16 mouse cellular contexts compared by ENCODE assay signal in the genomic region with DNA sequence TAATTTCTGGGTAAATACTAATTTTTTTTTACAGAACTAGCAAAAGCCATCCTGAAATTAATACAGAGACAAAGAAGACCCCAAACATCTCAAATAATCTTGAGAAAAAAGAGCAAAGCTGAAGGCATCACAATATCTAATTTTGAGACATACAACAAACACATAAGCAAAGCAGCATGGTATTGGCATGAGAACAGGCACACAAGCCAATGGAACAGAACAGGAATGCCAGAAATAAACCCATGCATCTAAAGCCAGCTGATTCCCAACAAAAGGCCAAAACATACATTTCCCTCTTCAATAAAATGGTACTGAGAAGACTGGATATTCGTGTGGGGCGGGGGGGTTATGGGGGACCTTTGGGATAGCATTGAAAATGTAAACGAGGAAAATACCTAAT.
"Had no signal": no experiment of that assay in that cellular context is flagged by ENCODE, and none has a peak within 500 bp of the region (broad histone marks: within the 10 kb centered on the region; RNA-seq: fewer than 3 reads in every experiment).

No protein-coding gene starts in this region.

- DNase-seq: gastrocnemius, adult 2 months; gastrocnemius, postnatal 10 days; gastrocnemius, postnatal 25 days; heart, adult 18-20 months; heart, postnatal 10 days; kidney, adult 11 months; kidney, adult 2 months; kidney, adult 9 months; kidney, postnatal 14 days; kidney, postnatal 36 days; layer of hippocampus, adult 9-11 months; layer of hippocampus, postnatal 36 days; left cerebral cortex, postnatal 4 days had no signal

- ATAC-seq: hindbrain, postnatal 0 days; intestine, embryonic 16.5 days; liver, embryonic 12.5 days had no signal
